Mouse (Mus musculus) mouse trophoblast stem cell (cell line): Measurements from ENCODE around the gene Phf21b.
"Not testable (repeated sequence)": the region's sequence is repeated elsewhere in the genome, so short reads cannot be mapped to it uniquely, and the experiment has no call there.

Experiments used
- in situ Hi-C, 2 experiments: fragments of 300-500 bp; cut with MseI, MboI; formaldehyde crosslinking; loops; 2 replicates in 1 of 2; 3 replicates in 1 of 2; pipeline ENCODE4 v1.15.1; 2025

The Phf21b gene

GRCm38 (mm10) chr15:84775421-84776174 lies 80.3 kb downstream of the Phf21b start:
- in situ Hi-C loops: no loop called here

GRCm38 (mm10) chr15:84772191-84773111 lies 83.4 kb downstream of the Phf21b start:
- in situ Hi-C loops: no loop called here

- in situ Hi-C loops: no loop called here
Measured at GRCm38 (mm10) chr15:84769641-84770341, 86.1 kb downstream of the Phf21b start.

GRCm38 (mm10) chr15:84768531-84768930 lies 87.3 kb downstream of the Phf21b start:
- in situ Hi-C loops: not testable (repeated sequence)

GRCm38 (mm10) chr15:84766621-84767020 lies 89.2 kb downstream of the Phf21b start:
- in situ Hi-C loops: no loop called here

GRCm38 (mm10) chr15:84763423-84763812 lies 92.4 kb downstream of the Phf21b start:
- in situ Hi-C loops: no loop called here

GRCm38 (mm10) chr15:84762712-84763422 lies 93.0 kb downstream of the Phf21b start:
- in situ Hi-C loops: no loop called here

- in situ Hi-C loops: no loop called here
Measured at GRCm38 (mm10) chr15:84758493-84758892, 97.4 kb downstream of the Phf21b start.

- in situ Hi-C loops: no loop called here
Measured at GRCm38 (mm10) chr15:84756426-84756825, 99.4 kb downstream of the Phf21b start.

GRCm38 (mm10) chr15:84754987-84755386 lies 100.9 kb downstream of the Phf21b start:
- in situ Hi-C loops: no loop called here

- in situ Hi-C loops: no loop called here
Measured at GRCm38 (mm10) chr15:84745831-84746230, 110.0 kb downstream of the Phf21b start.

- in situ Hi-C loops: no loop called here
Measured at GRCm38 (mm10) chr15:84744308-84744707, 111.5 kb downstream of the Phf21b start.

- in situ Hi-C loops: no loop called here
Measured at GRCm38 (mm10) chr15:84743347-84743746, 112.5 kb downstream of the Phf21b start.

GRCm38 (mm10) chr15:84741573-84741972 lies 114.3 kb downstream of the Phf21b start:
- in situ Hi-C loops: no loop called here

- in situ Hi-C loops: no loop called here
Measured at GRCm38 (mm10) chr15:84738246-84738645, 117.6 kb downstream of the Phf21b start.

- in situ Hi-C loops: no loop called here
Measured at GRCm38 (mm10) chr15:84736994-84737346, 118.9 kb downstream of the Phf21b start.

GRCm38 (mm10) chr15:84736346-84736993 lies 119.4 kb downstream of the Phf21b start:
- in situ Hi-C loops: no loop called here
